Mouse (Mus musculus) lung, embryonic 14.5 days (tissue): ENCODE measurements at regions not wholly inside any gene's neighbourhood (a gene's known extent, or its start where the extent isn't known, plus 50 kb on each side); places are given as distances from the start of the nearest gene placed in this dataset.

ENCODE experiments used
- ATAC-seq: fragments of 200-750 bp; cut with Nextera tagmentation; 2 replicates; pipeline ENCODE4 v1.8.0; 2017; ENCODE audit warnings: mild to moderate bottlenecking, moderate TSS enrichment, moderate library complexity; ENCODE audit not compliant: insufficient read depth
- DNase-seq: peaks from one replicate; pipeline ENCODE4 v3.0.0-alpha.2; 2015
- H3K27ac ChIP-seq: fragments of 300-500 bp; sonication (generic); 2 replicates; pipeline ENCODE4 v1.5.1; 2014; ENCODE audit warnings: low read depth, mild to moderate bottlenecking, moderate library complexity
- H3K27me3 ChIP-seq: fragments of 300-500 bp; sonication (generic); 2 replicates; pipeline ENCODE4 v1.6.1; 2014; ENCODE audit warnings: low read length, control low read depth; ENCODE audit not compliant: insufficient read depth
- H3K36me3 ChIP-seq: fragments of 300-500 bp; sonication (generic); 2 replicates; pipeline ENCODE4 v1.6.1; 2014; ENCODE audit warnings: control low read depth; ENCODE audit not compliant: insufficient read depth
- H3K4me1 ChIP-seq: fragments of 300-500 bp; sonication (generic); 2 replicates; pipeline ENCODE4 v1.6.1; 2014; ENCODE audit warnings: antibody characterized with exemption, control low read depth; ENCODE audit not compliant: insufficient read depth
- H3K4me2 ChIP-seq: fragments of 300-500 bp; sonication (generic); 2 replicates; pipeline ENCODE4 v1.6.1; 2014; ENCODE audit warnings: mild to moderate bottlenecking
- H3K4me3 ChIP-seq: fragments of 300-500 bp; sonication (generic); 2 replicates; pipeline ENCODE4 v1.5.1; 2014; ENCODE audit warnings: low read depth, low read length
- H3K9ac ChIP-seq: fragments of 300-500 bp; sonication (generic); 2 replicates; pipeline ENCODE4 v1.6.1; 2014
- H3K9me3 ChIP-seq: fragments of 300-500 bp; sonication (generic); 2 replicates; pipeline ENCODE4 v1.6.1; 2016; ENCODE audit warnings: low read depth, low read length, control low read depth
- CTCF ChIP-seq: IDR thresholded peaks from 2 replicates; pipeline ENCODE4 v1.5.1; 2016; ENCODE audit warnings: antibody characterized with exemption, low read depth
- WGBS: fragments of 180-500 bp; shearing (Covaris S2); extraction: QIAGEN DNeasy Blood & Tissue Kit; methylation state at CpG from one replicate; pipeline ENCODE4 v1.1.7; 2014; 5-methylcytosine and 5-hydroxymethylcytosine counted together

GRCm38 (mm10) chr2:11377213-11377612 lies 176.7 kb downstream of the Pfkfb3 start:
- Histone ChIP-seq H3K27me3 (no peaks in the 10 kb centered on the region), H3K9ac (no peak overlapping the region), H3K36me3 (no peaks in the 10 kb centered on the region), H3K4me3 (no peak overlapping the region), H3K27ac (peak overlapping the region; percentile 30; the same call in 1 of the 2 replicates), H3K9me3 (no peaks in the 10 kb centered on the region), H3K4me1 (peaks cover 4% of the 10 kb centered on the region; the same call in 1 of the 2 replicates), H3K4me2 (no peak overlapping the region)
- TF ChIP-seq CTCF, result no peak
- peak; percentile 62 for DNase-seq
- peak; percentile 53; the same call in 1 of the 2 replicates for ATAC-seq
- WGBS, result 34% methylated on average over 2 of the region's 2 CpGs

GRCm38 (mm10) chr2:11375726-11376454 lies 178.0 kb downstream of the Pfkfb3 start:
- H3K36me3 ChIP-seq, result no peaks in the 10 kb centered on the region
- no peak overlapping the region for H3K27ac ChIP-seq
- H3K4me3 ChIP-seq, result no peak overlapping the region
- ATAC-seq (peak; percentile 36; the same call in 1 of the 2 replicates), DNase-seq (no peak)
- H3K27me3 ChIP-seq, result no peaks in the 10 kb centered on the region
- no peak overlapping the region for H3K4me2 ChIP-seq
- no peak for TF ChIP-seq CTCF
- H3K9ac ChIP-seq, result no peak overlapping the region
- H3K4me1 ChIP-seq, result peaks cover 4% of the 10 kb centered on the region; the same call in 1 of the 2 replicates
- 54% methylated on average over 10 of the region's 10 CpGs for WGBS
- H3K9me3 ChIP-seq, result no peaks in the 10 kb centered on the region

GRCm38 (mm10) chr2:11375092-11375491 lies 178.8 kb downstream of the Pfkfb3 start:
- peak; percentile 65 for DNase-seq
- peak; percentile 51; the same call in 1 of the 2 replicates for ATAC-seq
- TF ChIP-seq CTCF, result no peak
- no peak overlapping the region for H3K4me2 ChIP-seq
- no peaks in the 10 kb centered on the region for H3K9me3 ChIP-seq
- H3K36me3 ChIP-seq, result no peaks in the 10 kb centered on the region
- no peak overlapping the region for H3K4me3 ChIP-seq
- 54% methylated on average over 6 of the region's 6 CpGs for WGBS
- H3K27me3 ChIP-seq, result no peaks in the 10 kb centered on the region
- no peak overlapping the region for H3K27ac ChIP-seq
- H3K9ac ChIP-seq, result no peak overlapping the region
- peaks cover 4% of the 10 kb centered on the region; the same call in 1 of the 2 replicates for H3K4me1 ChIP-seq

- no peaks in the 10 kb centered on the region for H3K4me1 ChIP-seq
- H3K36me3 ChIP-seq, result no peaks in the 10 kb centered on the region
- no peak overlapping the region for H3K27ac ChIP-seq
- no peak overlapping the region for H3K4me2 ChIP-seq
- DNase-seq (no peak), ATAC-seq (no peak)
- no peak overlapping the region for H3K4me3 ChIP-seq
- H3K27me3 ChIP-seq, result no peaks in the 10 kb centered on the region
- no peak for TF ChIP-seq CTCF
- H3K9me3 ChIP-seq, result no peaks in the 10 kb centered on the region
- no peak overlapping the region for H3K9ac ChIP-seq
Measured at GRCm38 (mm10) chr2:11370273-11370672, 183.6 kb downstream of the Pfkfb3 start.

- ATAC-seq (no peak), DNase-seq (no peak)
- no peaks in the 10 kb centered on the region for H3K4me1 ChIP-seq
- H3K27ac ChIP-seq, result no peak overlapping the region
- H3K36me3 ChIP-seq, result no peaks in the 10 kb centered on the region
- WGBS, result 55% methylated on average over 2 of the region's 2 CpGs
- TF ChIP-seq CTCF, result no peak
- H3K9ac ChIP-seq, result no peak overlapping the region
- H3K4me3 ChIP-seq, result no peak overlapping the region
- H3K27me3 ChIP-seq, result no peaks in the 10 kb centered on the region
- no peak overlapping the region for H3K4me2 ChIP-seq
- H3K9me3 ChIP-seq, result no peaks in the 10 kb centered on the region
Measured at GRCm38 (mm10) chr2:11367319-11367718, 186.6 kb downstream of the Pfkfb3 start.

- WGBS, result 61% methylated on average over 3 of the region's 3 CpGs
- H3K4me1 ChIP-seq, result no peaks in the 10 kb centered on the region
- ATAC-seq (0 out of 2 replicates have a peak, but pooled peaks have one; percentile 52), DNase-seq (no peak)
- H3K4me3 ChIP-seq, result no peak overlapping the region
- no peaks in the 10 kb centered on the region for H3K36me3 ChIP-seq
- no peaks in the 10 kb centered on the region for H3K9me3 ChIP-seq
- TF ChIP-seq CTCF, result no peak
- no peak overlapping the region for H3K4me2 ChIP-seq
- H3K9ac ChIP-seq, result no peak overlapping the region
- no peak overlapping the region for H3K27ac ChIP-seq
- no peaks in the 10 kb centered on the region for H3K27me3 ChIP-seq
Measured at GRCm38 (mm10) chr2:11365815-11366214, 188.1 kb downstream of the Pfkfb3 start.

- no peak for ATAC-seq
- WGBS, result 60% methylated on average over 4 of the region's 4 CpGs
- Histone ChIP-seq H3K27ac (no peak overlapping the region), H3K36me3 (no peaks in the 10 kb centered on the region), H3K4me1 (no peaks in the 10 kb centered on the region), H3K9me3 (no peaks in the 10 kb centered on the region), H3K27me3 (no peaks in the 10 kb centered on the region), H3K9ac (no peak overlapping the region), H3K4me3 (no peak overlapping the region), H3K4me2 (no peak overlapping the region)
- no peak for TF ChIP-seq CTCF
- DNase-seq, result peak; percentile 31
Measured at GRCm38 (mm10) chr2:11365371-11365770, 188.5 kb downstream of the Pfkfb3 start.
